Mouse (Mus musculus) embryo, embryonic 10 days (tissue): ENCODE measurements around the gene Slc38a9.

ENCODE experiments used
- DNase-seq: peaks from one replicate; pipeline ENCODE4 v3.0.0-alpha.2; 2015; ENCODE audit warnings: low spot score

Gene Slc38a9

GRCm38 (mm10) chr13:112770528-112771328 lies 110.2 kb downstream of the Slc38a9 start:
- DNase-seq: peak; percentile 56

GRCm38 (mm10) chr13:112771447-112772208 lies 111.1 kb downstream of the Slc38a9 start:
- no peak for DNase-seq

- DNase-seq: no peak
Measured at GRCm38 (mm10) chr13:112772252-112772651, 111.7 kb downstream of the Slc38a9 start.

- DNase-seq: no peak
Measured at GRCm38 (mm10) chr13:112772861-112773260, 112.3 kb downstream of the Slc38a9 start.

- DNase-seq: no peak
Measured at GRCm38 (mm10) chr13:112773991-112774675, 113.6 kb downstream of the Slc38a9 start.

GRCm38 (mm10) chr13:112775856-112776255 lies 115.3 kb downstream of the Slc38a9 start:
- DNase-seq: no peak

- DNase-seq: no peak
Measured at GRCm38 (mm10) chr13:112778407-112778806, 117.9 kb downstream of the Slc38a9 start.

GRCm38 (mm10) chr13:112785305-112785704 lies 124.8 kb downstream of the Slc38a9 start:
- DNase-seq: no peak

- DNase-seq: no peak
Measured at GRCm38 (mm10) chr13:112786142-112786541, 125.6 kb downstream of the Slc38a9 start.

- DNase-seq: no peak
Measured at GRCm38 (mm10) chr13:112786942-112787533, 126.5 kb downstream of the Slc38a9 start.
